Mouse (Mus musculus) heart, adult 2 months (tissue): ENCODE measurements around the gene Bnc2. TPM values are rescaled to one million over a fixed set of nuclear protein-coding genes. Genes with fewer than 3 reads are reported as not detected.

Source experiments
- DNase-seq, 2 experiments: peaks; one replicate each; pipeline ENCODE4 v3.0.0; 2021
- H3K27ac ChIP-seq: fragments of 200-600 bp; 2 replicates; pipeline ENCODE4 v1.8.1; 2022
- H3K27me3 ChIP-seq: fragments of 200-500 bp; 2 replicates; pipeline ENCODE4 v1.6.1; 2012; ENCODE audit warnings: mild to moderate bottlenecking, low read length, inconsistent platforms, mixed read lengths; ENCODE audit not compliant: control insufficient read depth, insufficient read depth
- H3K36me3 ChIP-seq: fragments of 200-500 bp; 2 replicates; pipeline ENCODE4 v1.6.1; 2012; ENCODE audit warnings: low read length, inconsistent platforms; ENCODE audit not compliant: control insufficient read depth, insufficient read depth
- H3K4me1 ChIP-seq: fragments of 200-500 bp; 2 replicates; pipeline ENCODE4 v1.6.1; 2011; ENCODE audit warnings: low read length; ENCODE audit not compliant: control insufficient read depth, insufficient read depth
- H3K4me3 ChIP-seq: fragments of 200-600 bp; 2 replicates; pipeline ENCODE4 v1.8.1; 2022
- H3K79me2 ChIP-seq: fragments of 200-500 bp; replicated peaks from 2 replicates; pipeline ENCODE4 v1.6.1; 2012; ENCODE audit warnings: mild to moderate bottlenecking, inconsistent platforms, low read length, moderate library complexity, mixed read lengths; ENCODE audit not compliant: control insufficient read depth, insufficient read depth
- H3K9ac ChIP-seq: fragments of 200-500 bp; 2 replicates; pipeline ENCODE4 v1.6.1; 2012; ENCODE audit warnings: low read depth, mild to moderate bottlenecking, control low read depth, inconsistent platforms, low read length, mixed read lengths
- CTCF ChIP-seq: fragments of 200-600 bp; IDR thresholded peaks from 2 replicates; pipeline ENCODE4 v1.8.1; 2022; ENCODE audit warnings: antibody characterized with exemption, mild to moderate bottlenecking, moderate library complexity
- EP300 ChIP-seq: fragments of 200-500 bp; IDR thresholded peaks from 2 replicates; pipeline ENCODE4 v1.6.1; 2011; ENCODE audit warnings: low read depth, low read length, control low read depth; ENCODE audit not compliant: insufficient read depth
- POLR2A ChIP-seq: fragments of 200-500 bp; IDR thresholded peaks from 2 replicates; pipeline ENCODE4 v1.6.1; 2011; ENCODE audit warnings: mild to moderate bottlenecking, low read depth, low read length, control low read depth; ENCODE audit not compliant: insufficient read depth
- WGBS: fragments of 180-500 bp; shearing (Covaris S2); methylation state at CpG from one replicate; pipeline ENCODE4 v1.1.7; 2018; 5-methylcytosine and 5-hydroxymethylcytosine counted together
- intact Hi-C: fragments of 180-260 bp; cut with DNase I; formaldehyde crosslinking; loops from one replicate; pipeline ENCODE4 v1.15.1; 2025
- polyA plus RNA-seq: library from polyadenylated mRNA; depleted of rRNA; stranded (reverse); fragments of >200 nt; gene quantifications from 2 replicates; pipeline ENCODE4 v1.2.3, GENCODE M21; 2012
- total RNA-seq, 2 experiments: library from RNA; stranded (reverse); gene quantifications; 2 replicates each; pipeline ENCODE4 v1.2.3; 2021

Gene Bnc2
- total and polyA plus RNA-seq, 3 experiments, result 1.6 to 3.0 (median 2.6) TPM

GRCm38 (mm10) chr4:84623312-84623711 is 51.8 kb downstream of the Bnc2 start:
- Histone ChIP-seq H3K4me3 (no peak overlapping the region), H3K9ac (no peak overlapping the region), H3K27ac (no peak overlapping the region), H3K27me3 (no peaks in the 10 kb centered on the region), H3K36me3 (no peaks in the 10 kb centered on the region), H3K4me1 (no peaks in the 10 kb centered on the region; the same call in 1 of the 2 replicates), H3K79me2 (no peaks in the 10 kb centered on the region)
- TF ChIP-seq EP300 (no peak), CTCF (no peak), POLR2A (no peak)
- WGBS, result 76% methylated on average over 5 of the region's 5 CpGs
- intact Hi-C loops, result no loop called here
- DNase-seq, result no peak

GRCm38 (mm10) chr4:84621785-84622184 is 53.3 kb downstream of the Bnc2 start:
- Histone ChIP-seq H3K4me3 (no peak overlapping the region), H3K9ac (no peak overlapping the region), H3K36me3 (no peaks in the 10 kb centered on the region), H3K27me3 (no peaks in the 10 kb centered on the region), H3K4me1 (no peaks in the 10 kb centered on the region), H3K79me2 (no peaks in the 10 kb centered on the region), H3K27ac (no peak overlapping the region)
- TF ChIP-seq EP300 (no peak), POLR2A (no peak), CTCF (no peak)
- intact Hi-C loops, result no loop called here
- WGBS, result 81% methylated on average over 3 of the region's 3 CpGs
- DNase-seq, result no peak

GRCm38 (mm10) chr4:84609861-84610260 is 65.2 kb downstream of the Bnc2 start:
- no peak for TF ChIP-seq POLR2A
- no peak for TF ChIP-seq EP300
- no peak for TF ChIP-seq CTCF
- no peak for DNase-seq
- WGBS, result 84% methylated on average over 4 of the region's 4 CpGs
- no peak overlapping the region for H3K4me3 ChIP-seq
- no peaks in the 10 kb centered on the region for H3K27me3 ChIP-seq
- no peaks in the 10 kb centered on the region for H3K79me2 ChIP-seq
- no peaks in the 10 kb centered on the region for H3K4me1 ChIP-seq
- H3K9ac ChIP-seq, result no peak overlapping the region
- H3K27ac ChIP-seq, result no peak overlapping the region
- H3K36me3 ChIP-seq, result no peaks in the 10 kb centered on the region
- intact Hi-C loops, result no loop called here

GRCm38 (mm10) chr4:84604461-84604860 is 70.6 kb downstream of the Bnc2 start:
- no peaks in the 10 kb centered on the region for H3K27me3 ChIP-seq
- no peak overlapping the region for H3K4me3 ChIP-seq
- DNase-seq, result no peak
- H3K36me3 ChIP-seq, result no peaks in the 10 kb centered on the region
- TF ChIP-seq EP300 (no peak), POLR2A (no peak), CTCF (no peak)
- H3K4me1 ChIP-seq, result no peaks in the 10 kb centered on the region
- 83% methylated on average over 1 of the region's 1 CpGs for WGBS
- intact Hi-C loops, result no loop called here
- H3K27ac ChIP-seq, result no peak overlapping the region
- H3K9ac ChIP-seq, result no peak overlapping the region
- no peaks in the 10 kb centered on the region for H3K79me2 ChIP-seq

GRCm38 (mm10) chr4:84580260-84580952 is 94.7 kb downstream of the Bnc2 start:
- H3K27me3 ChIP-seq, result no peaks in the 10 kb centered on the region
- no peak for TF ChIP-seq CTCF
- TF ChIP-seq EP300, result no peak
- TF ChIP-seq POLR2A, result no peak
- 73% methylated on average over 6 of the region's 6 CpGs for WGBS

GRCm38 (mm10) chr4:84578296-84578695 is 96.8 kb downstream of the Bnc2 start:
- H3K27me3 ChIP-seq, result no peaks in the 10 kb centered on the region
- no peaks in the 10 kb centered on the region for H3K4me1 ChIP-seq
- H3K79me2 ChIP-seq, result no peaks in the 10 kb centered on the region
- no peak overlapping the region for H3K27ac ChIP-seq
- no peak for TF ChIP-seq EP300
- H3K4me3 ChIP-seq, result no peak overlapping the region
- no peak for DNase-seq
- intact Hi-C loops, result no loop called here
- H3K36me3 ChIP-seq, result no peaks in the 10 kb centered on the region
- H3K9ac ChIP-seq, result no peak overlapping the region
- 88% methylated on average over 1 of the region's 1 CpGs for WGBS

More at GRCm38 (mm10) chr4:84580260-84580952, 94.7 kb downstream of the Bnc2 start:
- DNase-seq, result no peak
- no peaks in the 10 kb centered on the region for H3K36me3 ChIP-seq
- H3K79me2 ChIP-seq, result no peaks in the 10 kb centered on the region
- no peaks in the 10 kb centered on the region for H3K4me1 ChIP-seq
- no peak overlapping the region for H3K27ac ChIP-seq
- H3K9ac ChIP-seq, result no peak overlapping the region
- H3K4me3 ChIP-seq, result no peak overlapping the region
- intact Hi-C loops, result no loop called here
